Mouse (Mus musculus): Measurements from ENCODE around the gene Zfp599.

DNA sequence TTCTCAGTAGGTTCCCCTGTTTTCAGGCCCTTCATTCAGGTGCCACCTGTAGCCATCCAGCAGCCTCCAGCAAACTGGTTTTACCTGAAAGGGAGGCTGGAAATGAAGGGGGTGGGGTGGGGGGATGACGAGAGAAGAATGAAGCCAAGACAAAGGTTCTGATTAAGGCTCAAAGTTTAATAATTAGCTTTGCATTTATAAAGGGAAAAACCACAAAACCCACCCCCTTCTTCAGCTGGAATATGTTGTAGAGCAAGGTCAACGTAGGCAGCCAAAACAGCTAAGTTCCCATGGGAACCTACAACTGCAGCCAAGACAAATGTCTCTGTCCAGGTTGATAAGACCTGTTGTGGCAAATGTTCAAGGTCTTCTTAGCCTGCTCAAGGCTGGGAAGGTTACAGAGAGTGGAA lies 45.9 kb downstream of the Zfp599 start:
- no peak for TF ChIP-seq CTCF (IDR thresholded peaks at IDR 0.05; ENCODE audit: control insufficient read depth, insufficient read depth, insufficient replicate concordance, low read depth, low read length)
- TF ChIP-seq POLR2A (IDR thresholded peaks at IDR 0.05; ENCODE audit: control insufficient read depth, low read depth, low read length): no peak
